Mouse (Mus musculus): ENCODE measurements around the gene Gm21936.
"Not testable (repeated sequence)": the region's sequence is repeated elsewhere in the genome, so short reads cannot be mapped to it uniquely, and the experiment has no call there.

Gm21936 gene

DNA sequence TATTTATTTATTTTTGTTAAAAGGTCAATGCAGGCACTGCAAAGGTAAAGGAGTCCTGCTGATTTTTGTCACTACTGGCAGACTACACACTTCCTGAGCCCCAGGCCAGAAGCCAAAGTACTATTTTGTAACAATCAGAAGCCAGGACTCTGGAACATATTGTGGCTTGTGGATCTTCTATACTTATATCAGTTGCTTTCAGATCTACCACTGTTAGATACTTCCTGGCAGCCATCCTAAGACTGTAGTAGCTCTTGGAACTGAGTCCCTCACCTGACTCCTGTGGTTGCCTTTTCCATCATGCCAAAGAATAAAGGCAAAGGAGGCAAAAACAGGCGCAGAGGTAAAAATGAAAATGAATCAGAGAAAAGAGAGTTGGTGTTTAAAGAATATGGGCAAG is at the start of gene Gm21936:
Gene Gm21936, plus strand, starts transcription at position 301 of the 400 bp plus-strand sequence.
- DNase-seq (ENCODE audit: extremely low read depth, low read depth): not testable (repeated sequence)

DNA sequence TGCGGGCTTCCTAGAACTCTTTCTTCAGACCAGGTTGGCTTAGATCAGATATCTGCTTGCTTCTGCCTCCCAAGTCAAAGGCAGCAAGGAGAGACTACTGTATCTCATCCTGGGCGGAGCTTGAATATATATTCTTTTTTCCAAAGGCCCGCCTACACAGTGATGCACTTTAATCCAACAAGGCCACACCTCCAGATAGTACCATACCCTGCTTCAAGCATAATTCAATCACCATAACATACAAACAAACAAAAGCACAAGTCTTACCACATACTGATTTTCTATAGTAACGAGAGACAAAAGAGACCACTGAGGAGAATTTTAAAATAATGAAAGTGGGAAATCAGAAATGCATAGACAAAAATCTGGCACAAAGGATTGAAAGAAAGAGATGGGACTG is 19.7 kb upstream of the Gm21936 start, which contains the start of gene Gm21319:
Gene Gm21319, minus strand, starts transcription at position 101 of the 400 bp plus-strand sequence.
- not testable (repeated sequence) for DNase-seq (ENCODE audit: extremely low read depth, low read depth)

DNA sequence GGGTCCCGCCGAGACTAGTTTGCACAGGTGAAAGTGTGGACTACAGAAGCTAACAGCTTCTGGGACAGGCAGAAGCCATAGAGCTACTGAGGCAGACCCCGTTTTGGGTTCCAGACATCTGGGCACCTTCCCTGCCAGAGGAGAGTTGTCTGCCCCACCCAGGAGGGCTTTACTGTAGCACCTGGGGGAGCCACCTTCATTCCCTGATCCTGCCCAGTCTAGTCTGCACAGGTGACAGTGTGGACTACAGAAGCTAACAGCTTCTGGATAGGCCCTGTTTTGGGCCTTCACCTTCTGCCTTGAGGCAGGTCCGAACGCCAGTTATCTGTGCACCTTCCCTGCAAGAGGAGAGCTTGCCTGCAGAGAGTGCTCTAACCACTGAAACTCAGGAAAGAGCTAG is 2.7 kb downstream of the Gm21936 start:
- DNase-seq (ENCODE audit: extremely low read depth, low read depth): not testable (repeated sequence)

DNA sequence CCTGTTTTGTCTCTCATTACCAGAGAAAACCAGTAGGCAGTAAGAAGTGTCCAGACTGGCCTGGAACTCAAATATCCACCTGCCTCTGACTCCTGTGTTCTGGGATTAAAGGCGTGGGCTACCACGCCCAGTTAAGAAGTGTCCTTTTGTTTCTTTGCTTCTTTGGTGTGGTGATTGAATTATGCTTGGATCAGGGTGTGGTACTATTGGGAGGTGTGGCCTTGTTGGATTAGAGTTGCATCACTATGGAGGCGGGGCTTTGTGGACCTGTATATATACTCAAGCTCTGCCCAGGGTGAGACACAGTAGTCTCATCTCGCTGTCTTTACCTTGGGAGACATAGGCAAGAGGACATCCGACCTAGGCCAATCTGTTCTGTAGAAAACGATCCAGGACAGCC is 21.0 kb downstream of the Gm21936 start, which contains the start of gene BB287469:
Gene BB287469, plus strand, starts transcription at position 301 of the 400 bp plus-strand sequence.
- not testable (repeated sequence) for DNase-seq (ENCODE audit: extremely low read depth, low read depth)

DNA sequence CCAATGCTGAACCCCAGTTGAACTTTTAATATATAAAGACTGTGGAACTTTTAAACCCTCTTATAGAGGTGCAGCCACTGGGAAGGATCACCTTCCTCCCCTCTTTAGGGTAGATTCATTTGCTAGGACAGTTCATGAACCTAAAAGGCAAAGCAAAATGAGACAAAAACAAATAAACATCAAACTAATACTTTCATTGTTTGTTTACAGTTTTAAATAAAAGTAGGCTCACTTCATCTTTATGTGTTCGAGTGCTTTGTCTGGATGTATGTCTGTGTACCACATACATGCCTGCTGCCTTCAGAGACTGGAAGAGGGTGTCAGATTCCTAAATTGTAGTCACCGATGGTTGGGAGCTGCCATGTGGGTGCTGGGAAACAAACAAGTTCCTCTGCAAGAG is 46.9 kb downstream of the Gm21936 start, which contains the start of gene Gm2001:
Gene Gm2001, minus strand, starts transcription at position 101 of the 400 bp plus-strand sequence.
- not testable (repeated sequence) for DNase-seq (ENCODE audit: extremely low read depth, low read depth)

Data from MEL-GATA-1-ER (cell line).